Mouse (Mus musculus) layer of hippocampus, adult 9-11 months (tissue): ENCODE data around the gene Meis2.

ENCODE experiments used
- DNase-seq: peaks from one replicate; pipeline ENCODE4 v3.0.0; 2022

The Meis2 gene

DNA sequence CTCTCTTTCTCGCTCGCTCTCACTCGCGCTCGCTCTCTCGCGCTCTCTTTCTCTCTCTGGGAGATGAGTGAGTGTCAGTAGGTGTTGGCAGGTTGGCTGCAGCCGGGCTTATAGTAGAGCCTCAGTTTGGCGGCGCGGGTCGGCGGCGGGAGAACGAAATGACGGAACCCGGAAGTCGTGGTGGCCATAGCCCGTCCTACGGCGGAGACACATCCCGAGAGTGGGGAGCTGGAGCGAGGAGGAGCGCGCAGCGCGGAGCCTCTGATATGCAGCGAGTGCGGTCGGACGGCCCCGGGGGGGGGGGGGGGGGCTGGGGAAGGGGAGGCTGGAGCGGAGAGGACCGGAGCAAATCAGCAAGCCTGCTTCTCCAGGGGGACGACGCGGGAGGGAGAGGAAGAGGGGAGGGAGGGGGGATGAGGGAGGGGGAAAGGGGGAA lies at the start of gene Meis2:
TSS of gene Meis2 (minus strand) at position 270 of the 436 bp plus-strand sequence.
- peak; percentile 78 for DNase-seq

DNA sequence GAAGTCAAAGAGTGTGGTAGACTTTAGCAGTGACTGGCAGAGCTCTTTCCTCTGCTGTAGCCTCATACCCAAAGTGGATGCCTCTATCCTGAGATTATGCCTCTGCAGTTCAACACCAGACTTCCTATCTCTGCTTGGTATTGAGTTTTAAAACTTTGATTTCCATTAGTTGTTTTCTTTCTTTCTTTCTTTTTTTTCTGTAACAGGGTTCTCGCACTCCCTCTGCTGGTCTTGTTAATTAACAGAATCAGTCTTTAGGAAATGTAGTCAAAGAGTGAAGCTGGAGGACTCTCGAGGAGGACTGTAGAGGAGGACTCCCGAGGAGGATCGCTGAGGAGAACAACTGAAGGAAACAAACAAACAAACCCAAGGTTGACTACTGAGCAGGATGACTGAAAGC lies 40.6 kb upstream of the Meis2 start:
- DNase-seq: no peak

DNA sequence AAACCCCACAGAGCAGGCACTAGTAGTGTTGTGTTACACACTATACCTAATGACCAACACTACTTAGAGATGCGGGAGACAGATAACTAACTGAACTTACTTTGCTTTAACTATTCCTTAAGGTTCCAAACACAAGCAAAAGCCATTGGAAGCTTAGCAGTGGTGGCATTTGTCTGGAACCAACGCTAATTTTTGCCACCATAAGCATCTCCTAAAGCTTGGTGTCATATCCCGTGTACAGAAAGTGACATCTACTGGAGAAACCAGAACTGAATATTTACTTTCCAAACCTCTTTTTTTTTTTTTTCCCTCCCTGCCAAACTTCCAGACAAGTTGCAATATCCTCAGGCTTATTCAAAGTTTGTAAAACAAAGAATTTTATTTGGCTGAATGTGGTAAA lies 39.5 kb upstream of the Meis2 start:
- DNase-seq: no peak

DNA sequence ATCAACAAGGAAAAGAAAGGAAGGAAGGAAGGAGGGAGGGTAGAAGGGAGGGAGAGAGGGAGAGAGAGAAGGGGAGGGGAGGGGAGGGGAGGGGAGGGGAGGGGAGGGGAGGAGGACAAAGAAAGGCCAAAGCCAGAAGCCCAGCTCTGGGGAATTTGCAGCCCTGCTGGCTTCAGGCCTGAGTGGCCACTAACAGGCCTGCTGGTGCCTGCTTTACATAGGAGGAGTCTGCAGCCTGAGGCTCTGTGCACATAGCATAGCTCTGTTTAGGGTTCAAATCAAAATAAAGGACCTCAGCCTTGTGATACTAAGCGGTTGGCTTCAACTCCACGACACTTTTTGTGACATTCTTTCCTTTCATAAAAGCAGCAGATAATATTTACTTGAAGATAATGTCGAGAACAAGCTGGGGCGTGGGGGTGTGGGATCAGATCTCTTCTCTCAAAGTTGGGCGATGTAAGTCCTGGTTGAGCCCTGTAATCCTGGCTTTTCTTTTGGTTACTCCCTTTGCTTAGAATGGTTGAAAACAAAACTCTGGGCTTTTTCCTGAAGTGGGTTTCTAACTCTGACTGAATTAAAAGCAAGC lies 37.9 kb upstream of the Meis2 start:
- no peak for DNase-seq

DNA sequence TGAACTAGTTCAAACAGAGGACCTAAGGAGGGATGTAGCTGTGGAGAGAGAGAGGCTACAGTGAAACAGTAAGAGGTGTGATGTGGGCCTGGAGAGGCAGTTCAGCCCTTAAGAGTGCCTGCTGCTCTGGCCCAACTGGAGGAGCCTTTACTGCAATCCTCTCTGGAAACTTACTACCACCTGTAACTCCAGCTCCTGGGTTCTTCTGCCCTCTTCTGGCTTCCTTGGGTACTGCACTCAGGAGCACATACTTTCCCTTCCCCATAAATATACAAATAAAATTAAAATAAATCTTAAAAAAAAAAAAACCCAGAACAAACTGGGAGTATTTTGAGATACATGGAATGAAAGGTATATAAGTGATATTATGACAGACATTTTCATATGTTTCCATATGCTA lies 35.6 kb upstream of the Meis2 start:
- no peak for DNase-seq

DNA sequence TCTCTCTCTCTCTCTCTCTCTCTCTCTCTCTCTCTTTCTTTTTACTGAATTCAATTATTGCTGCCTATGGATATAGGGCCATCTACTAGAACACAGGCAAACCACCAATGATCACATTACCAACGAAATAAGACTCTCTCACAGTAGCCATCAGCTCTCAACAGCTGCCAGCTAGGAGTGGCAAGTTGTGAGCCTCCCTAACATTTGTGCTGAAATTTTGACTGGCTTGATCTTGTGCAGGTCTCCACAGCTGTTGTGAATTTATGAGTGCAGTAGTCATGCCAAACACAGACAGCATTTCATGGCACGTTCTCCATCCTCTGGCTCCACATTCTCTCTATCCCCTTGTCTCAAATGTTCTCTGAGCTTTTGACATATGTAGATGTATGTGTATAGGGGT lies 15.3 kb upstream of the Meis2 start:
- no peak for DNase-seq

DNA sequence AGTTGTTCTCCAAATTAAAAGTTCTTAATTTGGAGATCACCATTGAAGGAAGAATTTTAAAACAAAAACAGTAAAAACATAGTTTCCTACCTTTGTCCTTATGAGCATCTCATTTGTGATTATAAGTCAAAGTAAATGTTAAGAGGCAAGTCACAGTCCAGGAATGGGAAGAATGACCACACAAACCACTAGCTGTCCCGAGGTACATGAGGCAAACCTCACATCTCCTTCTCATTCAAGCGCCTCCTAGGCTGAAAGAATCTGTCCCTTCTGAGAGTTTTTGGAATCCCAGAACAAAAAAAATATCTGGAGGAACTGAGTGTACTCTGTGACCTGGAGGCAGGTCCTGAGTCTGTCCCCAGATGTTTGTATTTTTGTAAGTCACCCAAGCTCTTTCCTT lies 13.2 kb upstream of the Meis2 start:
- DNase-seq: no peak

DNA sequence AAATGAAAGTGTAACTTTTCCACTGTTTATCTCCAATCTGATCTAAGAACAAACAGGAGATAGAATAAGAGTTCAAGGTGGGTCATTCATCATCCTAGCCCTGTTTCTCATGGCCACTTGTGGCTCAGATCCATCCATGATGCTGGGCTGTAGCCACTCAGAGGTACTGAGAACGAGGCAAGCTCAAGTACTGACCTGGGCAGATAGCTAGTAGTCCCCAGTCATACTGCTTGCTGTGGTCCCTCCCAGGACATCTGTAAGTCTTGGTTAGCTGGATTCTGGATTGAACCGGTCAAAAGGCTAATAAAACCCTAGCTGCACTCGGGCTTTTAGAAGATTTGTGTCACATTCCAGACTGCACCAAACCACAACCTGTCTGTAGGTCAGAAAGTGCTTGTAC lies 12.1 kb upstream of the Meis2 start:
- DNase-seq: no peak

DNA sequence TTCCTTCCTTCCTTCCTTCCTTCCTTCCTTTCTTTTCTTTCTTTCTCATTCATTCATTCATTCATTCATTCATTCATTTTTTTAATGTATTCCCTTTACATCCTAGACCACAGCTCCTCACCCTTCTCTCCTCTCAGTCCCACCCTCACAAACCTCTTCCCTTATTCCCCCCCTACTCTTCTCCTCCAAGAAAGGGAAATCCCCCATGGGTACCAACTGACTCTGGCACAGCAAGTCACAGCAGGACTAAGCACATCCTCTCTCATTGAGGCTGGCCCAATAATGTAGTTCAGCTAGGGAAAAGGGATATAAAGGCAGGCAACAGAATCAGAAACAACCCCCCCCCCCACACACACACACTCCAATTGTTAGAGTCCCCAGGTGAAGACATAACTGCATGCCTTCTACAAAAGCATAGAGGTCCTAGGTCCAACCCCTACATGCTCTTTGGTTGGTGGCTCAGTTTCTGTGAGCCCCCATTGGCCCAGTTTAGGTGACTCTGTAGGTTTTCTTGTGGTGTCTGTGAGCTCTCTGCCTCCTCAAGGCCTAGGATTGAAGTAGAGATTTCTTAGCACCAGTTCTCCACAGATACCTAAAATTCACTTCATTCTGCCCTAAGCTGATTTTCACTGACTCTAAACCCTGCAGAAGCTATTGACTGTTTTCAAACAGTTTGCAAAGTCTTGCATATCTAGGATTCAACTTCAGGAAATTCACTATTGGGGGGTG lies 11.3 kb upstream of the Meis2 start:
- DNase-seq: no peak

DNA sequence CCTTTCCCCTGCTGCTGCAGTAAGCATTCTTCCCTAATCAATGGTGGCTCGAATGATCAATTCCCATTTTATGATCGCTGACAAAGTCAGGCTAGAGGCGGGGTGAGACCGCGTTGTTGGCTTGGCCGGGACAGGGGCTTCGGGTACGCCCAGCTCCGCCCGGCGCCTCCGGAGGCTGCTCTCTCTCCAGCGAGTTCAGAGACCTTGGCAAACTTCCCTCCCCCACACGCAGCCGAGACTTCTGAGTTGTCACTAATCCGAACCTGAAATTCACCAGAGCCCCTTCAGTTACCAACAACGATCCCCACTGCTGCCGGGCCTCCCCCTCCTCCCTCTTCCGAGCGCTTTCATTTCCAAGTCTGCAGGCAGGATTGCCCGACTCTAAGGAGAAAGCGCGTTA lies 10.3 kb upstream of the Meis2 start:
- DNase-seq: no peak

DNA sequence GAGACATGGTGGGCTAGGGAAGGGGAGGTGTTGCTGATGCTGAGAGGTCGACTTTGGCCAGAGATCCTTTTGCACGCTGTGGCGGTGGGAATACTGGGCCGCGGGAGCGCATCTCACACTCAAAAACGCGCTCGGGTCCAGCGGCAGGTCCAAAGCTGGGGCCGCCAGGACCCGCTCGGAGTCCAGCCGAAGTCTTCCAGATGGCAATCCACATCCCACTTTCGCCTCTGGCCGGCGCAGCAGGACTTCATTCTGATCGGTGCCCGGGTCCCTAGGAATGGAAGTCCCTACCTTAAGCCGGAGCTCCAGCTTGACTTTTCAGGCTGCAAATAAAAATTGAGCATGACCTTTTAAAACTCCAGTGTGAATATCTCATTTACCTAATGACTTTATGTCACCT lies 9.8 kb upstream of the Meis2 start:
- no peak for DNase-seq

DNA sequence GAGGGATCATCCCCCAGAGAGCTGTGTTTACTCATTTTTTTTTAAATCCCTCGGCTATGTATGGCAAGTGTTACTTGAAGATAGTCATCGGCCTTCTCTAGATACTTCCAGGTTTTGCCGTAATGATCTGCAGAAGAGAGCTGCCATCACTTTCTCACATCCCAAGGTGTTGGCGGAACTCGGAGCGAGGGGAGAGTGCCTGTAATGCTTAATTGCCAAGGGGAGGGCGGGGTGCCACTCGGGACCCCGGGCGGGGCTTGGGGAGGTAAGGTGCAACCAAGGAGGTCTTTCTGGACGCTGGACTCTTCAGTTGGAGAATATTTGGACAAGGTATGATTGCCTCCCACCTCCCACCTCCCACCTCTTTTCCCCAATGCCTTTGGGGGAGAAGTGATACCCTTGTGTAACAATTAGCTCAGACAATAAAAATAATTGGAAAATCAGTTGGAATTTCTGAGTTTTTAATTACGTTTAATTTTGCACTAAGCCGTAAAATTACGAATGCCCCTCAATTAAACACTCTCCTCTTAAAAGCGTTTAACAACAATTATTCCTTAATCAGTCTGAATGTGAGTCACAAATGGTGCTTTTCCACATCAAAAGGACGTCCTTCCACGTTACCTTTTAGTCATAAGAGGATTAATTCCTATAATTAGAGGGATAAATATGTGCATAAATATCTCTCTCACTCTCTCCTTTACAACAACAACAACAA lies 9.2 kb upstream of the Meis2 start:
- DNase-seq: no peak

DNA sequence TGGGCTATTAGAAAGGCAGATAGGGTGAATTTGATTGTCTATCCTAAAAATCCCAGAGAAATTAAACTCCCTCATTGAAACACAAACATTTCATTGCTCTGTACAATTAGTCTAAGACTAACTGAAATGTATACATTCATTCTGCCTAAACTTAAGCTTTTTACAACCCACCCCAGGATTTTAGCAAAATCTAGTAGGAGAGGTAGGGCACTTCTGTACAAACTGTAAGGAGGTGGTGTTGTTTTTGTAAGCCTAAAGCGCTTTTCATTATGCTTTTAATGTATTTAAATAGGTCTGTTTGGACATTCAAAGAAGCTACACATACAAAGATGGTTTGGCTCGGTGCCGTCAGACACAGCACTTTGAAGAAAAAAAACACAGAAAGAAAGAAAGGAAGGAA lies 8.4 kb upstream of the Meis2 start:
- no peak for DNase-seq

DNA sequence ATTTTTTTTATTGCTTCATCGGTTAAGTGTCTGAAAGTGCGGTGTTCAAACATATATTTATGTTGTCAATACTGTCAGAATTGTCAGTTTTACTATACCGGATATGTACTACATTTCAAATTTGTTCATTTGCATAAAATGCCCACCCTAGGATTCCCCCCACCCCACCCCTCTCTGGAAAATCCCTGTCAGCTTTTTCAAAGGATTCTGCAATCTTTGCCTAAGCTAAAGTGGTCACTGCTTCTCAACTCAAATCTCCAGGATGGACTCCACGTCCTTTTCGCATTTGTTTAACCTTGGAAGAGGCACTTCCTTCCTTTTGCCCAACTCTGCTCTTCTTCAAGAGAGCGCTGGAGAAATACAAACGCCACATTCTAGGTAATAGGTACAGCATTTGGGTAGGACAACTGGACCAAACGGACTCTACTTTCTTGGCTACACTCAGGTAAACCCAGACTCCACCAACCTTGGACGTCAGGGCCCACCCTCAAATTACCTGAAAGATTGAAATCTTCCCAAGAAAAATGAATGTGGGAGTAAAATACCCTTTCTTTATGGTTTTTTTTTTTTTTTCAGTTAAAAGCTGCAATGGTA lies 7.8 kb upstream of the Meis2 start:
- DNase-seq: no peak

DNA sequence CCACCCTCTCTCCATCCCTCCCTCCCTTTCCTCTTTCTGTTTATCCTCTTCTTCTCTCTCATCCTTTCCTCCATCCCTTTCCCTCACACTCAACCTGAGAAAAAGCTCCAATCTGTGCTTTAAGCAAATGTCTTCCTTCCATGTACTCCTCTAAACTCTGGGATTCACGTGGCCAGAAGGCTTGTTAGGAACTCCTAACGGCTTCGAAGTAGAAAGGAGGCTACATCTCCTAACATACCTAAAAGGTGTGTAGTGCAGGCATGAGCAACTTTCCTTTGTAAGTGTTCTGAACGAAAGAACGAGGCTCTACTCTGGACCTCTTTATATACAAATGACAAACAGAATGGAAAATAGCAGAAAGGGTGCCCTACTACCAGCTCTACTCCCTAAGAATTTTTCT lies 7.1 kb upstream of the Meis2 start:
- DNase-seq: no peak

DNA sequence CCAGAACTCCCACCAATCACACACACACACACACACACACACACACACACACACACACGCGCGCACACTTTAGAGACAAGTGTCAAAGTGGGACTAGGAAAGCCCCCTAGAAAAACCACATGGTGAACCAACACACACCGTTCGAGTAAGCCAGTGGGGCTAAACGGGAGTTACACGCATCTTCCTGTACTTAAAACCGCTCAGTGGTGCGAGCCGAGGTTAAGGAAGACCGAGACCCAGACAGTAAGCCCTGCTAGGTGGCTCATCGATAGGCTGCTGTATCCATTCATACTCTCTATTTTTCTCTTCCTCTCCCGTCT lies 6.6 kb upstream of the Meis2 start:
- DNase-seq: no peak

DNA sequence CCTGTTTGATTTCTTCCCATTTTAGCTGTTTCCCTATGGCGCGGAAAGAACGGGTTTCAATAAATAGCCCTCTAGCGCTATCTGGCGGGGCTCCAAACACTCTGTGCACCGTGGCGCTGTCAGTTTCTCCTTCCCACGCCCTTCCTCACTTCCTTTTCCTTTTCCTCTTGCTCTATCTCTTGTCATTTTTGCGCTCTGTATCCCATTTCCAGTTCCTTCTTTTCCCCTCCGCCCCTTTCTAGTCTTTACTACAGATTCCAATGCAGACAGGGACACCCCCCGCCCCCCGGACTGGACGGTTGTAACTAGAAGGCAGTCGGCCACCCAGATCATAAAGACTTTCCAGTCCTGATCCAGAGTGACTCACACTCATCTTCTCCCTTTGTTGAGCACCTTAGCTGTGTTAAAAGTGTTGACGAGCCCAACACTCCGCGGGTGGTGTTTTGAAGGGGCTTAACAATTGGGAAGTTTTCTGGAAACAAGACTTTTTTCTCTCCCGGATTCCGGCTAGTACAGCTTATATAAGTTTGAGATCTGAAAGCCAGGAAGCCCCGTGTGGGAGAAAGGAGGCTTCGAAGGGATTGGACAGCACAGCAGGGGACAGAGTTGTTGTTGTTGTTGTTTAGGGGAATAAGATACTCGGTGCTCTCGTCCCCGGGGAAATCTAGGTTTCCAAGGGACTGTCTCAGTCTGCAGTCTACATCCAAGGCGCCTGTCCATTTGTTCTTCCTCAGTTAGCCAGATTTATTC lies 6.1 kb upstream of the Meis2 start:
- no peak for DNase-seq

DNA sequence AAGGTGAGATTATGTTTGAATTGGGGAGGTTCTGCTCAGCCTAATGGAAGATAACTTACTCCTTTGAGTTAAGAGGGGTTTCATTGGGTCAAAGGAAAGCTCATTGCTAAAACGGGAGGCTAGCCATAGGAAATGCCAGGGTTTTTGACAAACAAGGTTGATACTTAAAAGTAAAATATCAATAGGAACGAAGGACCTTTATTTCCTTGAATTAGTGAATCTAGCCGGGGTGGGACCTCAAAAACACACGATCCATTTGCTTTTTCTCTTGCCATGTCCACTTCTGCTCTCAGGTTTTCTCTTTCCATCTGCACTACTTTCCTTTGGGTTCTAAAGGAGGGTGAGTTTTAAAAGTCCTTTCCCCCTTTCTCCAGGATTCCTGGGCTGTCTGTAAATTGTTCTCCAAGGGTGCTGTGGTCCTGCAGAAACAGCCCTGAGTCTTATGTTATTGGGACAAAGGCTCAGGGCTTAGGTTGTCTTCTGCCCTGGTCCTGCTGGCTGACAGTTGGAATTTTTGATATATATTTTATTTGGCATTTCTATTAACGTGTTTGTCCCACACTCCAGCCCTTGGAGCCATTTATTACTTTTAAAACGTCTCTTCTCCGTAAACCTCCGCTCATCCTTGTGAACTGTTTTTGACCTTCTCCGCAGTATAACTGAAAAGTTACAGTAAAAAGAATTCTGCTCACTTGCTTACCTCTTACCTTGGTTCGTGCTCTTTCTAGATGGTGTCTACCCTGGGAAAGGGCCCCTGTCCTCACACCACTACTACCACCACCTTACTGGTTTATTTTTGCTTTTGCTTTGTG lies 5.2 kb upstream of the Meis2 start:
- no peak for DNase-seq

DNA sequence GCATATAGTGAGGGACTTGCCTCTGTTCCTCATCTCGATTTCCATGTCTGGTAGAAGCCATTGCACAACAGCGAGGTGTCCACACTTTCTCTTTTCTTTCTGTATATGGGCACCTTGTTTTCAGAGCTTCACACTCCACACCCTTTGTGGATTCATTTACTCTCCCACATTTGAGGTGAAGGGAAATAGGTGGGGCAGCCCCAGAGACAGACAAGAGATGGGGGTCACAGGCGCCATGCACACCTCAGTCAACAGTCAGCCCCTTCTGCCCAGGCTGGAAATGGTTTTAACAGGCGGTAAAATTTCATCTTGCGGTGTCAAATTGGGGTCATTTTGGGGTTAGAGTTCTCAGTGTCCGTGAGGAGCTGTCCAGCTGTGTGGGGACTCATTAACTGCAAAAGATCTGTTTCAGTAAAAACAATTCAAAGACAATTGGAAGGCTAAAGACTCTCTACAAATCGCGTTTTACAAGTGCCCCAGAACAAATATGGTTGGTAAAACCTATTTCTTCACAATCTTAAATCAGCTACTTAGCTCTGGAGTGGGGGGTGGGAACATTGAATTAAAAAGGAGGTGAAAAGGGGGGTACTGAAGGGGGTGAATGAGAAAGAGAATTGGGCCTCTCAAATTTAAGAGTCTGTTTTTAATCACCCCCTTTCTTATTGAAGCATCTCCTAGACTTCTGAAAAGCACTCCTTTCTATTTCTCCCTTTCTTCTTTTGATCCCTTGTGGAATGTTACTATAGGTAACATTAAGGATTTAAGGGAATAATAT lies 4.0 kb upstream of the Meis2 start:
- DNase-seq: no peak

DNA sequence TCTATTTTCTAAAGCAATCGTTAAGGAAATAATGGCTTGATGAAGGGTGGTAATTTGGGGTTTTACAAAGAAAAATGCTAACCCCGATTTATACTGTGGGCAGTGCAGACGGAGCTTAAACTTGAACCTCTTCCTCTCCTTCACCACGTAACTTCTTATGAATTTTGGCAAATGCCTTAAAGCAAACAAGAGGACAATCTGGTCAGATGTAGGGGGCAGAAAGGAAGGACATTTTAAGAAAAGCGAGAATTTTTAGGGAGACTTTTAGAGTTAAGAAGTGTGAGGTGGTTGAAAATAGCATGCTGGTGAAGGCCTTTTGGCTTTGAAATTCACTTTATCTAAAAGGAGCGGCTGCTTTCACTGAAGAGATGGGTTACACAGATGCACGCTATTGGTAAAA lies 3.3 kb upstream of the Meis2 start:
- DNase-seq: no peak

DNA sequence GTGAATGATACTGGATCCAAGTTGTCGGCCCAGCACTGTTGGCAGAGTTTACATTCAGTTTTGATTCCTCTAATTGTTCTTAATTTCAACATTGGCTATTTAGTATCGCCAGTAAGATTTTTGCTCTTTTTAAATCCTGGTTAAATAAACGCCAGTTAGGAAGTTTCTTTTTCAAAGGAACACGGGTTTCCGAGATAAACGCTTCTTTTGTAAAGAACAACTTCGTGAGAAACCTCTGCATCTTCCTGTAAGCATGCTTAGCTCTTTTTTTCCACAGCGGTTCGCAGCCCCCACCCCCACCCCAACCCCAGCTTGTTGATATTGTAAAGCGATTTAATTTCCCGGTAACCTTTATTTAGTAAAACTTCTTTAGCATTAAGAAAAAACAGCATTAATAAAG lies 2.8 kb upstream of the Meis2 start:
- no peak for DNase-seq

DNA sequence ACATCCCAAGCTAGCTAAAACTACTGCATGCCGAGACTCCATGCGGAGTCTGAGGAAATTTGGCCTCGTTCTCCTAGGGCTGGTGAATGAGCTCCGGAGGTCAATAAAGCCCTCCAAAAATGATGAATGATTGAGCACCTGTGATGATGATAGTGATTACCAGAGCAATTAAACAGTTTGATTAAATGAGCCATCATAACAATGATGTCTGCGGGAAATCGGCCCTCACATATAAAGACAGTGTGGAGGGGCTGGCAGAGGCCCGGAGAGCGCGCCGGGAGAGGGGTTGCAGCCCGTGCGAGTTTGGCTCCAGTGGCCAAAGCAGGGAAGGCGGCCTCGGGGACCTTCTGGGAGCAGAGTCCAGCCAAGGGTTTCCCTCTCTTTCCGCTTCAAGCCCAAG lies 2.1 kb upstream of the Meis2 start:
- no peak for DNase-seq
